Mouse (Mus musculus) embryonic facial prominence, embryonic 11.5 days (tissue): ENCODE measurements around the gene Klhdc4. TPM values are rescaled to one million over a fixed set of nuclear protein-coding genes. Genes with fewer than 3 reads are reported as not detected.

Experiments used
- ATAC-seq: fragments of 200-750 bp; cut with Nextera tagmentation; replicated peaks from 2 replicates; pipeline ENCODE4 v1.8.0; 2017; ENCODE audit warnings: low read depth; ENCODE audit not compliant: insufficient number of reproducible peaks, low FRiP score, low TSS enrichment
- DNase-seq: peaks from one replicate; pipeline ENCODE4 v3.0.0-alpha.2; 2015; ENCODE audit warnings: low spot score
- H3K27ac ChIP-seq: fragments of 300-500 bp; sonication (generic); replicated peaks from 2 replicates; pipeline ENCODE4 v1.5.1; 2014; ENCODE audit warnings: mild to moderate bottlenecking, low read depth, low read length, control low read depth
- H3K27me3 ChIP-seq: fragments of 300-500 bp; sonication (generic); 2 replicates; pipeline ENCODE4 v1.6.1; 2014; ENCODE audit warnings: mild to moderate bottlenecking, low read length, moderate library complexity, mixed read lengths; ENCODE audit not compliant: control insufficient read depth, insufficient read depth
- H3K36me3 ChIP-seq: fragments of 300-500 bp; sonication (generic); replicated peaks from 2 replicates; pipeline ENCODE4 v1.6.1; 2014; ENCODE audit warnings: low read depth, mild to moderate bottlenecking, low read length, moderate library complexity, mixed read lengths; ENCODE audit not compliant: control insufficient read depth, insufficient read depth
- H3K4me1 ChIP-seq: fragments of 300-500 bp; sonication (generic); 2 replicates; pipeline ENCODE4 v1.6.1; 2014; ENCODE audit warnings: low read length, mixed read lengths; ENCODE audit not compliant: control insufficient read depth, insufficient read depth
- H3K4me2 ChIP-seq: fragments of 300-500 bp; sonication (generic); 2 replicates; pipeline ENCODE4 v1.6.1; 2014; ENCODE audit warnings: low read depth, mild to moderate bottlenecking, control low read depth, low read length, moderate library complexity
- H3K4me3 ChIP-seq: fragments of 300-500 bp; sonication (generic); 2 replicates; pipeline ENCODE4 v1.5.1; 2014; ENCODE audit warnings: low read depth, low read length, control low read depth
- H3K9ac ChIP-seq: fragments of 300-500 bp; sonication (generic); replicated peaks from 2 replicates; pipeline ENCODE4 v1.6.1; 2014; ENCODE audit warnings: mild to moderate bottlenecking, control low read depth, low read length
- H3K9me3 ChIP-seq: fragments of 300-500 bp; sonication (generic); replicated peaks from 2 replicates; pipeline ENCODE4 v1.6.1; 2016; ENCODE audit warnings: mild to moderate bottlenecking, low read length, inconsistent platforms, mixed read lengths; ENCODE audit not compliant: control insufficient read depth
- WGBS: fragments of 180-500 bp; shearing (Covaris S2); extraction: QIAGEN DNeasy Blood & Tissue Kit; methylation state at CpG from one replicate; pipeline ENCODE4 v1.1.7; 2014; 5-methylcytosine and 5-hydroxymethylcytosine counted together
- polyA plus RNA-seq: library from polyadenylated mRNA; unstranded; fragments of >200 nt; fragmentation: Nextera tagmentation; extraction: Ambion mirVana; gene quantifications from 2 replicates; pipeline ENCODE4 v1.2.1, GENCODE M21; 2014

Gene Klhdc4
- polyA plus RNA-seq, 1 experiment from 2014 or later: 43.1 TPM

GRCm38 (mm10) chr8:121853586-121853985, 24.2 kb upstream of the Klhdc4 start:
- H3K27ac ChIP-seq: no peak overlapping the region
- H3K4me1 ChIP-seq: no peaks in the 10 kb centered on the region
- H3K4me2 ChIP-seq: no peak overlapping the region
- no peak for ATAC-seq
- H3K9ac ChIP-seq: no peak overlapping the region
- DNase-seq: no peak
- H3K9me3 ChIP-seq: no peaks in the 10 kb centered on the region
- no peaks in the 10 kb centered on the region for H3K27me3 ChIP-seq
- WGBS: 85% methylated on average over 2 of the region's 2 CpGs
- H3K4me3 ChIP-seq: no peak overlapping the region
- H3K36me3 ChIP-seq: no peaks in the 10 kb centered on the region

GRCm38 (mm10) chr8:121852464-121852863, 23.1 kb upstream of the Klhdc4 start:
- Histone ChIP-seq H3K27ac (no peak overlapping the region), H3K27me3 (no peaks in the 10 kb centered on the region), H3K9ac (no peak overlapping the region), H3K9me3 (no peaks in the 10 kb centered on the region), H3K4me1 (no peaks in the 10 kb centered on the region), H3K4me3 (no peak overlapping the region), H3K4me2 (no peak overlapping the region), H3K36me3 (no peaks in the 10 kb centered on the region)
- 61% methylated on average over 7 of the region's 7 CpGs for WGBS
- no peak for DNase-seq
- no peak for ATAC-seq

- no peak overlapping the region for H3K9ac ChIP-seq
- WGBS: 45% methylated on average over 7 of the region's 7 CpGs
- ATAC-seq (no peak), DNase-seq (no peak)
- no peaks in the 10 kb centered on the region for H3K4me1 ChIP-seq
- no peak overlapping the region for H3K27ac ChIP-seq
- no peaks in the 10 kb centered on the region for H3K9me3 ChIP-seq
- no peaks in the 10 kb centered on the region for H3K27me3 ChIP-seq
- no peaks in the 10 kb centered on the region for H3K36me3 ChIP-seq
- H3K4me2 ChIP-seq: no peak overlapping the region
- no peak overlapping the region for H3K4me3 ChIP-seq
These were observed 22.3 kb upstream of the Klhdc4 start for GRCm38 (mm10) chr8:121851716-121852115.

GRCm38 (mm10) chr8:121850821-121851470, 21.6 kb upstream of the Klhdc4 start:
- H3K36me3 ChIP-seq: no peaks in the 10 kb centered on the region
- ATAC-seq (peak; percentile 86), DNase-seq (peak; percentile 99)
- peak overlapping the region; percentile 21 for H3K4me3 ChIP-seq
- H3K4me2 ChIP-seq: peak overlapping the region; percentile 46
- H3K9ac ChIP-seq: peak overlapping the region; percentile 55
- no peak overlapping the region for H3K27ac ChIP-seq
- H3K27me3 ChIP-seq: no peaks in the 10 kb centered on the region
- no peaks in the 10 kb centered on the region for H3K4me1 ChIP-seq
- WGBS: 3% methylated on average over 24 of the region's 24 CpGs
- H3K9me3 ChIP-seq: no peaks in the 10 kb centered on the region

- 38% methylated on average over 12 of the region's 12 CpGs for WGBS
- H3K9me3 ChIP-seq: no peaks in the 10 kb centered on the region
These were observed 21.1 kb upstream of the Klhdc4 start for GRCm38 (mm10) chr8:121850436-121850820.

GRCm38 (mm10) chr8:121850018-121850417, 20.6 kb upstream of the Klhdc4 start:
- Histone ChIP-seq H3K4me2 (no peak overlapping the region), H3K27ac (no peak overlapping the region), H3K36me3 (no peaks in the 10 kb centered on the region), H3K9me3 (no peaks in the 10 kb centered on the region), H3K4me3 (no peak overlapping the region), H3K9ac (no peak overlapping the region), H3K27me3 (no peaks in the 10 kb centered on the region), H3K4me1 (no peaks in the 10 kb centered on the region)
- DNase-seq (peak; percentile 84), ATAC-seq (no peak)
- 15% methylated on average over 6 of the region's 6 CpGs for WGBS

More at GRCm38 (mm10) chr8:121850436-121850820, 21.1 kb upstream of the Klhdc4 start:
- Histone ChIP-seq H3K4me1 (no peaks in the 10 kb centered on the region), H3K4me2 (peak overlapping the region; percentile 46), H3K4me3 (no peak overlapping the region), H3K27ac (no peak overlapping the region), H3K27me3 (no peaks in the 10 kb centered on the region), H3K36me3 (no peaks in the 10 kb centered on the region), H3K9ac (peak overlapping the region; percentile 55)
- DNase-seq: no peak
- ATAC-seq: no peak

- Histone ChIP-seq H3K9ac (no peak overlapping the region), H3K9me3 (no peaks in the 10 kb centered on the region), H3K27me3 (no peaks in the 10 kb centered on the region), H3K4me2 (no peak overlapping the region), H3K36me3 (no peaks in the 10 kb centered on the region), H3K4me1 (no peaks in the 10 kb centered on the region), H3K4me3 (no peak overlapping the region), H3K27ac (no peak overlapping the region)
- ATAC-seq (no peak), DNase-seq (no peak)
- WGBS: 73% methylated on average over 9 of the region's 9 CpGs
These were observed 19.9 kb upstream of the Klhdc4 start for GRCm38 (mm10) chr8:121849303-121849702.

GRCm38 (mm10) chr8:121848495-121848894, 19.1 kb upstream of the Klhdc4 start:
- Histone ChIP-seq H3K36me3 (no peaks in the 10 kb centered on the region), H3K9me3 (no peaks in the 10 kb centered on the region), H3K27ac (no peak overlapping the region), H3K4me2 (no peak overlapping the region), H3K9ac (no peak overlapping the region), H3K27me3 (no peaks in the 10 kb centered on the region), H3K4me1 (no peaks in the 10 kb centered on the region), H3K4me3 (no peak overlapping the region)
- WGBS: 66% methylated on average over 10 of the region's 10 CpGs
- DNase-seq: no peak
- no peak for ATAC-seq
